Mouse (Mus musculus): ENCODE data around the gene Platr17.
"Not testable (repeated sequence)": the region's sequence is repeated elsewhere in the genome, so short reads cannot be mapped to it uniquely, and the experiment has no call there.

The Platr17 gene

GRCm38 (mm10) chr17:33902491-33902890 lies 2.4 kb upstream of the Platr17 start:
- DNase-seq (ENCODE audit: low spot score), result no peak

GRCm38 (mm10) chr17:33903911-33904651 lies 854 bp upstream of the Platr17 start:
- not testable (repeated sequence) for DNase-seq (ENCODE audit: low spot score)

GRCm38 (mm10) chr17:33908331-33909076 lies 3.6 kb downstream of the Platr17 start:
- peak; percentile 82 for DNase-seq (ENCODE audit: low spot score)

GRCm38 (mm10) chr17:33909077-33909868 lies 4.3 kb downstream of the Platr17 start, which contains the start of gene Daxx:
TSS of gene Daxx (plus strand) at chr17:33909414.
- peak; percentile 99 for DNase-seq (ENCODE audit: low spot score)

GRCm38 (mm10) chr17:33909869-33910250 lies 4.9 kb downstream of the Platr17 start:
- no peak for DNase-seq (ENCODE audit: low spot score)

GRCm38 (mm10) chr17:33910346-33911051 lies 5.6 kb downstream of the Platr17 start:
- no peak for DNase-seq (ENCODE audit: low spot score)

- no peak for DNase-seq (ENCODE audit: low spot score)
Measured at GRCm38 (mm10) chr17:33911052-33911812, 6.3 kb downstream of the Platr17 start.

GRCm38 (mm10) chr17:33911813-33912414 lies 7.0 kb downstream of the Platr17 start:
- no peak for DNase-seq (ENCODE audit: low spot score)

- DNase-seq (ENCODE audit: low spot score), result no peak
Measured at GRCm38 (mm10) chr17:33913264-33913663, 8.3 kb downstream of the Platr17 start.

GRCm38 (mm10) chr17:33913905-33914304 lies 9.0 kb downstream of the Platr17 start:
- DNase-seq (ENCODE audit: low spot score), result no peak

GRCm38 (mm10) chr17:33914969-33915391 lies 10.0 kb downstream of the Platr17 start:
- DNase-seq (ENCODE audit: low spot score), result no peak

- peak; percentile 97 for DNase-seq (ENCODE audit: low spot score)
Measured at GRCm38 (mm10) chr17:33915671-33916250, 10.8 kb downstream of the Platr17 start, which contains the start of the genes Tapbp and Zbtb22. TSS of gene Tapbp (plus strand) at chr17:33915899. TSS of gene Zbtb22 (plus strand) at chr17:33915904.

- DNase-seq (ENCODE audit: low spot score), result no peak
Measured at GRCm38 (mm10) chr17:33916294-33916693, 11.4 kb downstream of the Platr17 start.

- DNase-seq (ENCODE audit: low spot score), result peak; percentile 52
Measured at GRCm38 (mm10) chr17:33916847-33917655, 12.1 kb downstream of the Platr17 start.

- DNase-seq (ENCODE audit: low spot score), result no peak
Measured at GRCm38 (mm10) chr17:33917656-33918292, 12.8 kb downstream of the Platr17 start.

- DNase-seq (ENCODE audit: low spot score), result peak; percentile 75
Measured at GRCm38 (mm10) chr17:33918293-33919203, 13.6 kb downstream of the Platr17 start.
